Mouse (Mus musculus) gastrocnemius, adult 18-20 months (tissue): ENCODE results near the gene Masp2. TPM values are rescaled to one million over a fixed set of nuclear protein-coding genes. Genes with fewer than 3 reads are reported as not detected.

Source experiments
- DNase-seq: peaks from one replicate; pipeline ENCODE4 v3.0.0; 2021; ENCODE audit warnings: low spot score
- total RNA-seq, 2 experiments: library from RNA; stranded (reverse); gene quantifications; 2 replicates each; pipeline ENCODE4 v1.2.3; 2021

The Masp2 gene
- total RNA-seq, 2 experiments from 2014 or later, result 0.16 to 0.64 TPM

DNA sequence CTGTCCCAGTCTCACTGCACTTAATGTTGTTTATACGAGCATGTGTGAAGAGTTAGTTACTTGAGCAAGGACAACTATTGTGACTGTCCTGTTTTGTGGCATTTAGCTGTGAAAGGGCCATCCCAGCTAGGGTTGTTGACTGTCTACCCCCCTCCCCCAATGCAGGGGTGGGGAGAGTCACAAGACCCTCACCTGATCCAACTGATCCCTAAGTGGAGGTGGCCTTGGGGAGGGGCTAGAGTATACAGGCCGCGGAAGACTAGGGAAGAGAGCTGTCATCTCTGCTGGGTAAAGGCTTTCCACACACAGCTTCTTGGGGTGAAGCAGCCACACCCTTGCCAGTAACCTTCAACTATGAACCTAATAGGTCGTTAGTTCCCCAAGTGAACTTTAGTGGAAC is 2.0 kb upstream of the Masp2 start:
- DNase-seq, result no peak

- no peak for DNase-seq
Observed at GRCm38 (mm10) chr4:148601871-148602270, 483 bp upstream of the Masp2 start.

DNA sequence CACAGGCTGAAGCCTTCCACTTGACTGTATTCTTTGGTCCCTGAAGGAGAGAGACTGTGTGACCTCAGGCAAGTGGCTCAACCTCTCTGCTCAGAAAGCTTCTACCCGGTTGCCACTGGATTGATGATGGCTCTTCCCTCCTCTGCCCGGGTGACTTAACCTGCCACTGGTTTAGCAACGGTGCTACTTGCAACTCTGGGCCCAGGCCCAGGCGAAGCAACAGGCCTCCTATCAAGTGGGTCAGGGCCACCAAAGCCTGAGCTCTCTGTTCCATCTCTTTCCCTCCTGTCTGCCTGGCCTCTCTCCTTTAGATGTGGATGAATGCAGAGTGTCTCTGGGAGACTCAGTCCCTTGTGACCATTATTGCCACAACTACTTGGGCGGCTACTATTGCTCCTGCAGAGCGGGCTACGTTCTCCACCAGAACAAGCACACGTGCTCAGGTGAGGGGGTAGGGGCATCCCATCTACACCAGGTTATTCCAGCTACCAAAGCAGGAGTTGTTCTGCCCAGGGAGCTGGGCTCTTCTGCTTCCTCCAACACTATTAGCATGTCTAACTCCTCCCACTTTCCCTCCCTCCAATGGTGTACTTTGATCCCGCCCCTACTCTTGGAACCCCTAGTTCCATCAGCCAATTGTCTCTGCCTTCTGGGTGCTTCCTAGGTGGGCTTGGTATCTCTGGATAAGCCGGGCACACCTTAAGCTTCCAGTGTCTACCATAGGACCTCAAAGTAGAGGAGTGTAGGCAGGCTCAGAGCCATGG is 1.2 kb downstream of the Masp2 start:
- no peak for DNase-seq

GRCm38 (mm10) chr4:148604141-148604540 is 1.8 kb downstream of the Masp2 start:
- no peak for DNase-seq

DNA sequence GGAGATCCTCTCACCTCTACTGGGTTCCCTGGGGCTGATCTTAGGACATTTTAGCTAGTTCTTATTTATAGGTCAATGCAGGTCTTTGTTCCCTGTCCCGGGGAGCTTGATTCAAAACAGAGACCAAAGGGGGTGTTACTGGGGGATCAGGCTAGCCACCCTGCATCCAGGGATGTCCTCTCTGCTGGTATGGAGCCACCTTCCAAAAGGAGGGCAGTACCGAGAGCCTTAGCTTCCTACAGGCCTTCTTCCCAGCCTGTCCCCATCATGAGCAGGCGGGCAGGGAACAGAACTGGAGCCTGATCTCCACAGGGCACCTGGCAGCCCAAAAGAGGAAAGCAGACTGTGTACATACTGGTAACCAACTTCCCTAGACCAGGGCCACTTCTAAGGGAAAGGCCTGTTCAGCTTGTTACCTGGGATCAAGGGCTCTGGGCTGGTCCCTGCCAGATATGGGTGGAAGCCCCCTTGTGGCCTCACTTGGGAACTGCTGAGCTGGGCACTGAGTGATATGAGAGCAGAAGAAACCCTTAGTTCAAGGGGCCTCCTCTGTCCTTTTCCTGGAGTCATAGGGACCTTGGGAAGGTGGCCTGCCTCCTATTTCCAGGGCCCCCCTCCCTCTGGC is 2.3 kb downstream of the Masp2 start:
- DNase-seq, result peak; percentile 48

DNA sequence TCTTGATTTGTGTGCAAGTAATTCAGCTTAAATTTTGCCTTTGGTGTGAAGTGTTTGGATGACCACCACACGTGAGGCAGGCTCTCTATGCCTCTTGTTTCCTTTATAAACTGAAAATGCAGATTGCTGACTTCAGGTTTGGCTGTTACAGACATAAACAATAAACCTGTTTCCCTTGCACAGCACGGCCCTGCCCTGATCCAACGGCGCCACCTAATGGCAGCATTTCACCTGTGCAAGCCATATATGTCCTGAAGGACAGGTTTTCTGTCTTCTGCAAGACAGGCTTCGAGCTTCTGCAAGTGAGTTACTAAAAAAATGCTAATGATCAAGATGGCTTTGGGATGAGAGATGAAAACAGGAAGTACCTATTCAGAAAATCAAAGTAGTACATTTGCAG is 5.4 kb downstream of the Masp2 start:
- peak; percentile 66 for DNase-seq

DNA sequence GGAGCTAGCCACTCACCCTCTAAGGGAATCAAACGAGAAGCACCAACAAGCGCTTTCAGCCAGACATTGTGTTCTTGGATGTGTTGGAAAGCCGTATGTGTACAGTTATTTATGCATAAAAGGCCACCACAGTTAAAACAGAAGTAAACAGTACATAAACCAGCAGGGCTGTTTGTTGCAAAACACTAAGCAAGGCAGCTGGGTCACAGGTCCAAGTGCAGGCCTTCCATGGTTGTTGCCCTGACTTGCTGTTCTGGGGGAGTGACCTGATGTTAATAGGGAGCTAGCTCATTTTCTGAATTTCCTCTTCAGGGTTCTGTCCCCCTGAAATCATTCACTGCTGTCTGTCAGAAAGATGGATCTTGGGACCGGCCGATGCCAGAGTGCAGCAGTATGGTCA is 7.5 kb downstream of the Masp2 start:
- DNase-seq, result no peak

DNA sequence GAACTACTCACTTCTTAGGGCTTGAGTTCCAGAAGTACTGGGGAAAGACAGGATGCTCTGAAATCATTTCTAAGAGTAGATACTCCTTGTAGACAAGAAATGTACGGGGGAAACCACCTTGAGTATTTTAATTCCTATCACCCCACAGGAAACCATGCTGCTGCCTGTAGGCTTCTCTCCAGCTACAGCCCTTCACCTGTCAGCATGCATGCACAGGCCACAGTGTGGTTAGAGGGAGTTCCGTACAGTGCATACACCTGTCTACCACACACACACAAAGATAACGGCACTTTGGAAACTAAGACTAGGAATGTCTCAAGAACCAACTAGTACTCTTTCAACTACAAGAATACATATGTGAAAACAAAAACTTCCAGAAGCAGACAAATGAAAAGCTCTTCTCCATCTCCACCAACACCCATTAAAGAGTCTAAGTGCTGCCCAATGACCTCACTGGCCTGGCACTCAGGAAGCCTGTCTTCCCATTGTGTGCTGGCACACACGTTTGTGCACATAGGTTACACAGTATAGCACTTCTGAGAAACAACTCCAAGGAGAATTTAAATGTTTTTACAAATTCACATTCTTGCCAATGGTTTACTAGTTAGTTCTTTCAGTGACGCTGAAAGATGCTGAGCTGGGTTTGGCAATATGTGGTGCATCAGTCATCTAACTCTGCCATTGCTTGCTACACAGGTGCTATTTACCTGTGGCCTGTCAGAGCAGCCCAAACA is 8.4 kb downstream of the Masp2 start:
- DNase-seq, result no peak

DNA sequence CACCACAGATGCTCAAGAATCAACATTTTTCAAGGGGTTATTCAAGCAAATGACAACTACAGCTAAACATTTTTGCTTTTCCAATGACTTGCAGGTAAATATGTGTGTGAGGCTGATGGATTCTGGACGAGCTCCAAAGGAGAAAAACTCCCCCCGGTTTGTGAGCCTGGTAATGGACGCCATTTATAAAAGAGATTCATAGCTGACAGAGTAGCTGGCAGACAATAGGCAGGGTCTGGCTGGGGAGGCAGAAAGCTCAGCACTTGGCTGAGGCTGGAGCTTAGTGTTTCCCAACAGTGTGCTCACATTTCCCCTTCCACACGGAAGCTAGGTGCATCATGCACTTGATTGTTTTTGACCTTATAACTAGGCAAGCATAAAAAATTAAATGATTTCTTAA is 10.2 kb downstream of the Masp2 start:
- no peak for DNase-seq

GRCm38 (mm10) chr4:148613738-148614137 is 11.4 kb downstream of the Masp2 start:
- DNase-seq, result no peak

DNA sequence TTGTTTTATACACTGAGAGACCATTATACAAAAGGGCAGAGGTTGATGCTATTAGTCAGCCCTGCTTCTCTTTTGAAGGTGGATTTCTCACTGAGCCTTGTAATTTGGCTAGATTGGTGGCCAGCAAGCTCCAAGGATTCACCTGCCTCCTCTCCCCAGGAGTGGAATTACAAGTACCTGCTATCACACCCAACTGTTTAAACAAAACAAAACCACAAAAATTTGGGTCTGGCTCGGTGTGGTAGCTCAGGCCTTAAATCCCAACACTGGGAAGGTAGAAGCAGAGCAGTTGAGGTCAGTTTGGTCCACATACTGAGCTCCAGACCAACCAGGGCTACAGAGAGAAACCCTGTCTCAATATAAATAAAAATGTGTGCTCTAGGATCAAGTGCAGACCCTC is 17.5 kb downstream of the Masp2 start:
- no peak for DNase-seq

DNA sequence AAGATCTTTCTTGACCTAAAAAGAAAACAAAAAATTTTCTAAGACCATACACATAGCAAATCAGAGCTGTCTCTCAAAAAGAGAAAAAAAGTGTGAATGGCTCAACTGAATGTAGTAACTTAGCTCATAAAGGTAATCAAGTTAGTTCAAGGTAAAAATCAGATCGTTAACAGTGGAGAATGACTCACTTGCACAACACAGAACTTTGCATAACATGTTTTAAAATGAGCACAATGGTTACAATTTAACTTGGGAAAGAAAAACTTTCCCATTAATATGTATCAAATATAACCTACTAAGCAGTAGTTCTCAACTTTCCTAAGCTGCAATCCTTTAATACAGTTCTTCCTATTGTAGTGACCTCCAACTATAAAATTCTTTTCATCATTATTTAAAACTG is 18.4 kb downstream of the Masp2 start:
- no peak for DNase-seq

GRCm38 (mm10) chr4:148622485-148622884 is 20.1 kb downstream of the Masp2 start:
- DNase-seq, result no peak

DNA sequence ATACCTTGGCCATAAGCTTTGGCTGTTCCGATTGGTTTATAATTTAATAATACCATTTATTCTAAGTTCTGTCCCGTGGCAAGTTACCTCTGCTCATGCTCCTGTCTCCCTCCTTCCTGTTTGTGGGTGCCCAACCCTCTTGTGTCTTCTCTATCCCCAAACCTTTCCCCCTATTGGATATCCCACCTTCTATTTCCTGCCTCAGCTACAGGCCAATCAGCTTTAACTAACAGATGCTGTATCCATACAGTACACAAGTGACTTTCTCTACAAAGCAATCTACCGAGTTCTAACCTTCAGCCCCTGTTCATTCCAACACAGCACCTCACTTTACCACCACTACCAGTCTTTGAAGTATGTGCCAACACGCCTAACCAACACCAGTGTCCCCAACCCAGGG is 21.3 kb downstream of the Masp2 start:
- no peak for DNase-seq

GRCm38 (mm10) chr4:148625010-148625409 is 22.7 kb downstream of the Masp2 start:
- DNase-seq, result no peak

DNA sequence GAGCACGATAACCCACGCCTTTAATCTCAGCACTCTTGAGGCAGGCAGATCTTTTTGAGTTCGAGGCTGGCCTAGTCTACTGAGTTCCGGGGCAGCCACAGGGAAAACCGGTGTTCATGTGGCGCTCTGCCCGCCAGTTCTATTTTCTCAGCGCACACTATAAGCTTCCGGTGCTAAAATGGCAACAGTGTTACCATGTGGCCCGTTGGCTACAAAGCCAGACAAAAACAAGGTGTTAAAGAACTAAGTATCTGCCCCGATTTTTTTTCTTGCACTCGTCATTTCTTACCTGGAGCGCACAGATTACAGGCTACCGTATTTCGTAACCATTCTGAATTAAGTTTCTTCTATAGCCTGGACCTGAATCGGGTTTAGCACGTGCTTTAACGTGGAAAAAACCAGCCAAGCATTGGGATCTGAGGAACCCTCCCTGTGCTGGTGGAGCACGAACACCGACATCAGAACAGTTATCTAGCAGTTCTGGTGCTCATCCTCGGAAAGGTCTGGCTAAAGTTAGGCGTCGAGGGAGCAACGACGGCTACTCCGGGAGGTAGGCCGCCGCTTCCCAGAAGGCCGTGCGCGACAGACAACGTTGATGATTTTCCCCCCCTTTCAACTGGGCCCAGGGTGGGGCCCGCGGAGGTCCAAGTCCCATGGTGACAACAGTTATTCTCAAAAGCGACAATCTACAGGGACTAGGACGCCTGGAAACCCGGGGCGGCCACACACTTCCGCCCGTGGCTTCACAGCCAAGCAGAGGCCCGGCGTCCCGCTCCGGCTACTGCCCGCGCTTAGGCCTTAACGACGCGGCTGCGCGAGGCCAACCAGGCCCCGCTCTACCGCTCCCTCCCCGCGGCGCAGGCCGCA is 23.6 kb downstream of the Masp2 start:
- peak; percentile 24 for DNase-seq

- DNase-seq, result peak; percentile 96
Observed at GRCm38 (mm10) chr4:148626623-148627185, 24.4 kb downstream of the Masp2 start, which contains the start of gene Tardbp. TSS of gene Tardbp (minus strand) at chr4:148627019.

DNA sequence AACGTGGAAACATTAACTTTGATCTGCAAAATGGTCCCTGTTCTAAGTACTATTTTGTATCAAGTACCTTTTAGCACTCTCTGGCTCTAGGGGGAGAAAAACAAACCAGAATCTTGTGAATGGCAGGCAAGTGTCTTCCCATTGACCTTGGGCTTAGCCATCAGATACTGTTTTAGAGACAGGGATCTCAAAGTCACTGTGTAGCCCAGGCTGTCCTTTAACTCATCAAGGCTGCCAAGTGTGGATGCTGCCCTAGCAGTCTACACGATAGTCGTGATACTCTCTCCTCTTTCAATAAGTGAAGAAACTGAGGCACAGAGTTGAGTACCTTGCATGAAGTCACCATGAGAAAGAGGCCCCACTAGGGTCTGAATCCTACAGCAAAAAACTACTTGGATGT is 24.9 kb downstream of the Masp2 start:
- DNase-seq, result no peak

- no peak for DNase-seq
Observed at GRCm38 (mm10) chr4:148632013-148632692, 29.8 kb downstream of the Masp2 start.

DNA sequence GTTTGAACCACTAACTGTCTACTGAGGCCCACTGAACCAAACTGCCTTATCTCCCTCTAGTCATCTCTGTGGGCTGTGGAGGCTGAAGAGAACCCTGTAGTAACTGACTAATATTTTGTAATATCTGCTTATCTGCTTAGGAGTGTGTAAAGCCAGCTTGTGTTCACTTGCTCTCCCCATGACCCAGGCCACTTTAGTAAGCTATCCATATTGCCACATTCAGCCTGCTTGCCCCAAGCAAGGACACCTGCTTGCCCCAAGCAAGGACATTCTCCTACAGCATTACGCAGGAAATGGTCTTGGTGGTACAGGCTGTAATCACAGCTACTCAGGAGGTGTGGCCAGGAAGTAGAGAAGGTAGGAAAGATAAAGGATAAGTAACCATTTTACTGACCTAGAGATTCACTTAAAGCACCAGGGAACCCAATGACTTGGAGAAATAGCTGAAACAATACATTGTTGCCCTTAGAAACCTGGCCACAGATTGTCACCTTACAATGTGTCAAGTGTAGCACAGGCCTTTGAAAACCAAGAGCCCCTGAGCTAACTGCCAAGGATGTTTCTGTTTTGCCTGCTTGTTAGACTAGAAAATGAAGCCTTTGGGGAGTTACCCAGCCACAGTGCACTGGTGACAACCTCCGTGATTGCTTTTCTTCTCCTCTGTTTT is 31.2 kb downstream of the Masp2 start:
- DNase-seq, result no peak
